ENCODE assay signal across 8 mouse cellular contexts in the genomic region with DNA sequence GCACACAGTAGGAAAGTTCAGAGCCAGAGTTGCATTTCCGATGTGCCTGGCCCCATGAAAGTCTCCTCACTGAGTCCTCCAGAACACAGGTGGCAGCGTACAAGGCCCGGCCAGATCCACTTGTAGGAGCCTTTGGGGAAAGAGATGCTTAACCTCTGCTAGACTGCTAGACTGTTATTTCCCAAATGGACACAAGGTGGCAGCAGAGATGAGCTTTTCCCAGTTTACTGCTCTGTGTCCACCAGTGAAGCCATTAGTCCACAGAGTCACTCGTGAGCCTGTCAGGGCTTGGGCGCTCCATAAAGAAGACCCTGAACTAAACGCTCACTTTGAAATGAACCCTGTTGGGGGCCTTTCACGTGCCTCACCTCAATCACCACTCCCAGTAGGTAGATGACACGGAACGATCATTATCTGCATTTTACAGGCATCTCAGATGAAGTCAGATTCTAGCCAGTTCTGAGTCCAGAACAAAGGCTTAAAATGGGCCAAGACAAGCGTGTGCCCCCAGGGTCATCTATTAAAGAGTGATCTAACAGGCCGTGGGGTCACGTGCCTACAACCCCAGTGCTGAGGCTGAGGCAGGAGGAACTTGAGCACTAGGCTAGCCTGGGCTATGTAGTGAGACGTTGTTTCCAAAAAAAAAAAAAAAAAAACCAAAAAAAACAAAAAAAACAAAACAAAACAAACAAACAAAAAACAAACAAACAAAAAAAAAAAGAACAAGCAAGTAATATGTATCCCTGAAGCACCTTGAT. TPM values are rescaled to one million over a fixed set of nuclear protein-coding genes. Genes with fewer than 3 reads are reported as not detected.
DNase-seq lines count a peak whose midpoint lies in the region; ATAC-seq and TF ChIP-seq lines count a peak whose summit lies in the region.

No protein-coding gene starts in this region.

- no peak for TF ChIP-seq POLR2A in small intestine, adult 2 months (IDR thresholded peaks at IDR 0.05; ENCODE audit: low read depth, low read length)

- H3K4me2 ChIP-seq in midbrain, embryonic 13.5 days (replicated peaks), result no peak overlapping the region

- 40% methylated on average over 13 of the region's 13 CpGs for whole genome bisulfite sequencing in embryonic facial prominence, embryonic 10.5 days
- 33% methylated on average over 13 of the region's 13 CpGs for WGBS in midbrain, embryonic 13.5 days
- WGBS in small intestine, adult 2 months, result 23% methylated on average over 13 of the region's 13 CpGs

- H3K27ac ChIP-seq in embryonic facial prominence, embryonic 10.5 days (replicated peaks), result no peak overlapping the region
- H3K27ac ChIP-seq in midbrain, embryonic 13.5 days, result no peak overlapping the region
- H3K27ac ChIP-seq in small intestine, adult 2 months (ENCODE audit: insufficient read depth, low read depth, low read length), result no peak overlapping the region

- H3K4me1 ChIP-seq in embryonic facial prominence, embryonic 10.5 days, result no peaks in the 10 kb centered on the region
- no peaks in the 10 kb centered on the region for H3K4me1 ChIP-seq in midbrain, embryonic 13.5 days (replicated peaks)
- H3K4me1 ChIP-seq in small intestine, adult 2 months (ENCODE audit: control insufficient read depth, insufficient read depth, insufficient read length, low read length), result no peaks in the 10 kb centered on the region

- 0 out of 2 replicates have a peak, but pooled peaks cover 6% of the 10 kb centered on the region for H3K9me3 ChIP-seq in embryonic facial prominence, embryonic 10.5 days
- H3K9me3 ChIP-seq in midbrain, embryonic 13.5 days, result no peaks in the 10 kb centered on the region

- ATAC-seq in CD4-positive, CD25-positive, alpha-beta regulatory T cell, adult 4 months, result no peak
- ATAC-seq in midbrain, embryonic 13.5 days, result peak; percentile 88

- no peak overlapping the region for H3K4me3 ChIP-seq in embryonic facial prominence, embryonic 10.5 days
- H3K4me3 ChIP-seq in midbrain, embryonic 13.5 days (replicated peaks), result no peak overlapping the region
- no peak overlapping the region for H3K4me3 ChIP-seq in small intestine, adult 2 months (ENCODE audit: low read depth, low read length)

- peak; percentile 71; the same call in 1 of the 2 replicates for TF ChIP-seq CTCF in small intestine, adult 2 months (IDR thresholded peaks at IDR 0.05; ENCODE audit: extremely low read depth, insufficient read length, insufficient replicate concordance, low read depth, low read length)

- peak; percentile 78 for DNase-seq in CD4-positive, CD25-positive, alpha-beta regulatory T cell, adult 2 months (ENCODE audit: low read depth, low spot score)
- DNase-seq in embryonic facial prominence, embryonic 10.5 days (ENCODE audit: low spot score), result peak; percentile 87
- DNase-seq in heart, adult 11 months, result peak; percentile 94
- DNase-seq in kidney, adult 11 months, result peak; percentile 49
- DNase-seq in left cerebral cortex, postnatal 4 days, result peak; percentile 80

- no peaks in the 10 kb centered on the region for H3K36me3 ChIP-seq in embryonic facial prominence, embryonic 10.5 days (replicated peaks)
- no peaks in the 10 kb centered on the region for H3K36me3 ChIP-seq in midbrain, embryonic 13.5 days
- no peaks in the 10 kb centered on the region for H3K36me3 ChIP-seq in small intestine, adult 2 months (ENCODE audit: control insufficient read depth, insufficient read depth, low read length)

- H3K9ac ChIP-seq in midbrain, embryonic 13.5 days (replicated peaks), result no peak overlapping the region

- H3K27me3 ChIP-seq in embryonic facial prominence, embryonic 10.5 days (replicated peaks; ENCODE audit: low read depth, poor library complexity, severe bottlenecking), result peaks cover 9% of the 10 kb centered on the region
- 0 out of 2 replicates have a peak, but pooled peaks cover 10% of the 10 kb centered on the region for H3K27me3 ChIP-seq in midbrain, embryonic 13.5 days
- H3K27me3 ChIP-seq in small intestine, adult 2 months (ENCODE audit: control insufficient read depth, insufficient read depth, low read length), result no peaks in the 10 kb centered on the region

- intact Hi-C loops in left cerebral cortex, postnatal 4 days (cut with DNase I), result loop anchor here (5.0 kb wide), 3 partner anchors 50 to 180 kb away; a partner anchor contains a TSS

RNA-seq across cellular contexts. Expression of a gene that starts 30.1 kb away (rescaled TPM):
- polyA plus RNA-seq in CD4-positive, CD25-positive, alpha-beta regulatory T cell, adult 4 months (2017; shearing (Covaris generic)), result under 1 TPM; 0.51 to 0.94 TPM
- 0.96 and 0.99 TPM in 2 replicates for polyA plus RNA-seq in embryonic facial prominence, embryonic 10.5 days (2016; fragmentation: Nextera tagmentation; extraction: Ambion mirVana)
- total RNA-seq in left cerebral cortex, postnatal 4 days (2021), result 1 to 10 TPM; 1.1 to 2.0 TPM
- polyA plus RNA-seq in midbrain, embryonic 13.5 days (2015; fragmentation: Nextera tagmentation; extraction: Ambion mirVana), result 2.6 and 3.2 TPM in 2 replicates
- polyA plus RNA-seq in small intestine, adult 2 months (2012; rRNA removed), result 0.46 and 0.88 TPM in 2 replicates

RNA-seq across cellular contexts. Expression of a gene that starts 40.8 kb away (rescaled TPM):
- polyA plus RNA-seq in CD4-positive, CD25-positive, alpha-beta regulatory T cell, adult 4 months (2017; shearing (Covaris generic)), result not detected
- 0.09 TPM in 1 of 2 replicates, not detected in the other for polyA plus RNA-seq in embryonic facial prominence, embryonic 10.5 days (2016; fragmentation: Nextera tagmentation; extraction: Ambion mirVana)
- under 1 TPM; 0.48 to 0.54 TPM for total RNA-seq in left cerebral cortex, postnatal 4 days (2021)
- polyA plus RNA-seq in midbrain, embryonic 13.5 days (2015; fragmentation: Nextera tagmentation; extraction: Ambion mirVana), result 0.09 and 0.27 TPM in 2 replicates
- polyA plus RNA-seq in small intestine, adult 2 months (2012; rRNA removed), result 1.6 TPM in 1 of 2 replicates, not detected in the other

RNA-seq across cellular contexts. Expression of a gene that starts 41.4 kb away (rescaled TPM):
- not detected for polyA plus RNA-seq in CD4-positive, CD25-positive, alpha-beta regulatory T cell, adult 4 months (2017; shearing (Covaris generic))
- 0.49 and 1.4 TPM in 2 replicates for polyA plus RNA-seq in embryonic facial prominence, embryonic 10.5 days (2016; fragmentation: Nextera tagmentation; extraction: Ambion mirVana)
- total RNA-seq in left cerebral cortex, postnatal 4 days (2021), result under 1 TPM in 1 of 2 experiments, not detected in 1; 0.18 TPM
- 0.09 and 0.19 TPM in 2 replicates for polyA plus RNA-seq in midbrain, embryonic 13.5 days (2015; fragmentation: Nextera tagmentation; extraction: Ambion mirVana)
- polyA plus RNA-seq in small intestine, adult 2 months (2012; rRNA removed), result 0.05 and 0.08 TPM in 2 replicates
